Mouse (Mus musculus) left cerebral cortex, postnatal 36 days (tissue): ENCODE data around the gene Enpep. TPM values are rescaled to one million over a fixed set of nuclear protein-coding genes. Genes with fewer than 3 reads are reported as not detected.

ENCODE experiments used
- DNase-seq, 2 experiments: peaks; one replicate each; pipeline ENCODE4 v3.0.0; 2021 to 2022; ENCODE audit warnings: low spot score in 2 of 2, mixed read lengths in 1 of 2
- intact Hi-C: fragments of 180-260 bp; cut with DNase I; formaldehyde crosslinking; loops from one replicate; pipeline ENCODE4 v1.15.1; 2025
- total RNA-seq, 2 experiments: library from RNA; stranded (reverse); gene quantifications; 2 replicates each; pipeline ENCODE4 v1.2.3; 2021

The Enpep gene
- total RNA-seq, 2 experiments from 2014 or later, result 1.5 TPM

GRCm38 (mm10) chr3:129313671-129314415 is 18.7 kb downstream of the Enpep start:
- DNase-seq, result no peak
- intact Hi-C loops, result no loop called here

- no peak for DNase-seq
- intact Hi-C loops, result no loop called here
Observed at GRCm38 (mm10) chr3:129313221-129313620, 19.3 kb downstream of the Enpep start.

GRCm38 (mm10) chr3:129312511-129312910 is 20.0 kb downstream of the Enpep start:
- no peak for DNase-seq
- intact Hi-C loops, result no loop called here

- no peak for DNase-seq
- intact Hi-C loops, result no loop called here
Observed at GRCm38 (mm10) chr3:129311951-129312350, 20.6 kb downstream of the Enpep start.

- DNase-seq, result no peak
- intact Hi-C loops, result loop anchor here (2.0 to 10.0 kb wide), 2 partner anchors 113 to 775 kb away; no protein-coding TSS in a partner anchor
Observed at GRCm38 (mm10) chr3:129309926-129310325, 22.6 kb downstream of the Enpep start.

- intact Hi-C loops, result loop anchor here (2.0 to 10.0 kb wide), 2 partner anchors 114 to 776 kb away; no protein-coding TSS in a partner anchor
- DNase-seq, result peak; percentile 11 to 13
Observed at GRCm38 (mm10) chr3:129308876-129309275, 23.6 kb downstream of the Enpep start.

GRCm38 (mm10) chr3:129308102-129308752 is 24.3 kb downstream of the Enpep start:
- DNase-seq, result no peak

GRCm38 (mm10) chr3:129303941-129304340 is 28.6 kb downstream of the Enpep start:
- intact Hi-C loops, result loop anchor here (1.0 to 10.0 kb wide), 3 partner anchors 228 to 781 kb away; partner anchors contain the start of gene Elovl6
- peak in 1 of 2 experiments; percentile 14 for DNase-seq

More at GRCm38 (mm10) chr3:129308102-129308752, 24.3 kb downstream of the Enpep start:
- intact Hi-C loops, result loop anchor here (2.0 to 10.0 kb wide), 2 partner anchors 115 to 777 kb away; no protein-coding TSS in a partner anchor

GRCm38 (mm10) chr3:129299874-129300273 is 32.6 kb downstream of the Enpep start:
- intact Hi-C loops, result loop anchor here (5.0 to 10.0 kb wide), 2 partner anchors 232 to 785 kb away; partner anchors contain the start of gene Elovl6
- DNase-seq, result no peak

GRCm38 (mm10) chr3:129298606-129299005 is 33.9 kb downstream of the Enpep start:
- intact Hi-C loops, result no loop called here
- no peak for DNase-seq

- intact Hi-C loops, result no loop called here
- no peak for DNase-seq
Observed at GRCm38 (mm10) chr3:129296994-129297393, 35.5 kb downstream of the Enpep start.

- intact Hi-C loops, result no loop called here
Observed at GRCm38 (mm10) chr3:129295883-129296282, 36.6 kb downstream of the Enpep start.

GRCm38 (mm10) chr3:129289536-129289935 is 43.0 kb downstream of the Enpep start:
- no peak for DNase-seq
- intact Hi-C loops, result no loop called here

More at GRCm38 (mm10) chr3:129295883-129296282, 36.6 kb downstream of the Enpep start:
- DNase-seq, result no peak

GRCm38 (mm10) chr3:129287140-129287539 is 45.4 kb downstream of the Enpep start:
- intact Hi-C loops, result no loop called here

GRCm38 (mm10) chr3:129286426-129286825 is 46.1 kb downstream of the Enpep start:
- no peak for DNase-seq
- intact Hi-C loops, result no loop called here

More at GRCm38 (mm10) chr3:129287140-129287539, 45.4 kb downstream of the Enpep start:
- DNase-seq, result no peak

GRCm38 (mm10) chr3:129284326-129284725 is 48.2 kb downstream of the Enpep start:
- no peak for DNase-seq

GRCm38 (mm10) chr3:129279441-129279840 is 53.1 kb downstream of the Enpep start:
- DNase-seq, result no peak
- intact Hi-C loops, result no loop called here

More at GRCm38 (mm10) chr3:129284326-129284725, 48.2 kb downstream of the Enpep start:
- intact Hi-C loops, result no loop called here

GRCm38 (mm10) chr3:129273156-129273831 is 59.2 kb downstream of the Enpep start:
- no peak for DNase-seq
- intact Hi-C loops, result no loop called here

GRCm38 (mm10) chr3:129270044-129270443 is 62.5 kb downstream of the Enpep start:
- no peak for DNase-seq
- intact Hi-C loops, result no loop called here
